Mouse (Mus musculus): ENCODE measurements around the gene Ahcyl2. TPM values are rescaled to one million over a fixed set of nuclear protein-coding genes. Genes with fewer than 3 reads are reported as not detected.

Gene Ahcyl2
- total RNA-seq, 2 experiments from 2014 or later, result 10.2 to 14.0 TPM

- ATAC-seq (replicated peaks; ENCODE audit: poor library complexity), result no peak
Measured at GRCm38 (mm10) chr6:29902256-29902655, 134.4 kb downstream of the Ahcyl2 start.

GRCm38 (mm10) chr6:29903343-29903914 lies 135.6 kb downstream of the Ahcyl2 start:
- no peak for ATAC-seq (replicated peaks; ENCODE audit: poor library complexity)

- no peak for ATAC-seq (replicated peaks; ENCODE audit: poor library complexity)
Measured at GRCm38 (mm10) chr6:29904281-29904680, 136.5 kb downstream of the Ahcyl2 start.

- ATAC-seq (replicated peaks; ENCODE audit: poor library complexity), result no peak
Measured at GRCm38 (mm10) chr6:29910631-29911030, 142.8 kb downstream of the Ahcyl2 start.

GRCm38 (mm10) chr6:29913673-29914072 lies 145.9 kb downstream of the Ahcyl2 start:
- no peak for ATAC-seq (replicated peaks; ENCODE audit: poor library complexity)

GRCm38 (mm10) chr6:29914136-29914535 lies 146.3 kb downstream of the Ahcyl2 start:
- ATAC-seq (replicated peaks; ENCODE audit: poor library complexity), result no peak

- no peak for ATAC-seq (replicated peaks; ENCODE audit: poor library complexity)
Measured at GRCm38 (mm10) chr6:29915836-29916235, 148.0 kb downstream of the Ahcyl2 start.

GRCm38 (mm10) chr6:29916530-29917382 lies 148.9 kb downstream of the Ahcyl2 start, which contains the start of gene Strip2:
TSS of gene Strip2 (plus strand) at chr6:29917012.
- ATAC-seq (replicated peaks; ENCODE audit: poor library complexity), result peak; percentile 96

- ATAC-seq (replicated peaks; ENCODE audit: poor library complexity), result peak; percentile 43; the same call in 1 of the 2 replicates
Measured at GRCm38 (mm10) chr6:29917383-29917720, 149.5 kb downstream of the Ahcyl2 start.

GRCm38 (mm10) chr6:29917947-29918346 lies 150.1 kb downstream of the Ahcyl2 start:
- ATAC-seq (replicated peaks; ENCODE audit: poor library complexity), result no peak

GRCm38 (mm10) chr6:29923501-29923900 lies 155.7 kb downstream of the Ahcyl2 start:
- peak; percentile 79 for ATAC-seq (replicated peaks; ENCODE audit: poor library complexity)

- ATAC-seq (replicated peaks; ENCODE audit: poor library complexity), result peak; percentile 63
Measured at GRCm38 (mm10) chr6:29925594-29926219, 157.9 kb downstream of the Ahcyl2 start.

- ATAC-seq (replicated peaks; ENCODE audit: poor library complexity), result no peak
Measured at GRCm38 (mm10) chr6:29930087-29930486, 162.3 kb downstream of the Ahcyl2 start.

GRCm38 (mm10) chr6:29930665-29931064 lies 162.9 kb downstream of the Ahcyl2 start:
- ATAC-seq (replicated peaks; ENCODE audit: poor library complexity), result no peak

GRCm38 (mm10) chr6:29931181-29931580 lies 163.4 kb downstream of the Ahcyl2 start:
- no peak for ATAC-seq (replicated peaks; ENCODE audit: poor library complexity)

GRCm38 (mm10) chr6:29935741-29936140 lies 167.9 kb downstream of the Ahcyl2 start:
- ATAC-seq (replicated peaks; ENCODE audit: poor library complexity), result no peak

- ATAC-seq (replicated peaks; ENCODE audit: poor library complexity), result no peak
Measured at GRCm38 (mm10) chr6:29940428-29940827, 172.6 kb downstream of the Ahcyl2 start.

GRCm38 (mm10) chr6:29941036-29941435 lies 173.2 kb downstream of the Ahcyl2 start:
- ATAC-seq (replicated peaks; ENCODE audit: poor library complexity), result no peak

GRCm38 (mm10) chr6:29944465-29944864 lies 176.7 kb downstream of the Ahcyl2 start:
- no peak for ATAC-seq (replicated peaks; ENCODE audit: poor library complexity)

GRCm38 (mm10) chr6:29946568-29946967 lies 178.8 kb downstream of the Ahcyl2 start:
- 0 out of 2 replicates have a peak, but pooled peaks have one; percentile 44 for ATAC-seq (replicated peaks; ENCODE audit: poor library complexity)

GRCm38 (mm10) chr6:29947823-29948222 lies 180.0 kb downstream of the Ahcyl2 start:
- ATAC-seq (replicated peaks; ENCODE audit: poor library complexity), result no peak

GRCm38 (mm10) chr6:29956749-29957148 lies 188.9 kb downstream of the Ahcyl2 start:
- ATAC-seq (replicated peaks; ENCODE audit: poor library complexity), result no peak

All from megakaryocyte progenitor cell, adult 5-6 weeks (primary cell).